Mouse (Mus musculus) erythroblast, embryonic 14.5 days (primary cell): ENCODE data around the gene Pank4.

Source experiments
- GATA1 ChIP-seq: IDR thresholded peaks from 2 replicates; pipeline ENCODE4 v1.6.1; 2012; ENCODE audit warnings: low read length, inconsistent platforms, mixed read lengths
- TAL1 ChIP-seq: IDR thresholded peaks from 3 replicates; pipeline ENCODE4 v1.6.1; 2012; ENCODE audit warnings: low read length, inconsistent platforms, mixed read lengths

GRCm38 (mm10) chr4:155019336-155019847, 55.5 kb downstream of the Pank4 start:
- TF ChIP-seq GATA1: no peak
- no peak for TF ChIP-seq TAL1
